Mouse (Mus musculus) layer of hippocampus, adult 18-20 months (tissue): ENCODE measurements around the gene Pigs. TPM values are rescaled to one million over a fixed set of nuclear protein-coding genes. Genes with fewer than 3 reads are reported as not detected.

Source experiments
- DNase-seq, 2 experiments: peaks; one replicate each; pipeline ENCODE4 v3.0.0; 2022; ENCODE audit warnings: low spot score in 2 of 2
- long read RNA-seq: library from polyadenylated mRNA; stranded (forward); transcript quantifications from one replicate; pipeline ENCODE4 v2.0.0, GENCODE M21; 2021
- total RNA-seq, 2 experiments: library from RNA; stranded (reverse); gene quantifications; 2 replicates each; pipeline ENCODE4 v1.2.3; 2021

Gene Pigs
- 10 to 100 TPM; 59.0 to 62.0 TPM for total RNA-seq
- long read RNA-seq, transcript Pigs-201 (12 exons, 2,501 nt) = major isoform, 118 of 165 reads
- long read RNA-seq, partial matches to known transcripts = 22 of 165 reads
- long read RNA-seq, other reads (novel, unspliced or antisense) = 25 of 165 reads

DNA sequence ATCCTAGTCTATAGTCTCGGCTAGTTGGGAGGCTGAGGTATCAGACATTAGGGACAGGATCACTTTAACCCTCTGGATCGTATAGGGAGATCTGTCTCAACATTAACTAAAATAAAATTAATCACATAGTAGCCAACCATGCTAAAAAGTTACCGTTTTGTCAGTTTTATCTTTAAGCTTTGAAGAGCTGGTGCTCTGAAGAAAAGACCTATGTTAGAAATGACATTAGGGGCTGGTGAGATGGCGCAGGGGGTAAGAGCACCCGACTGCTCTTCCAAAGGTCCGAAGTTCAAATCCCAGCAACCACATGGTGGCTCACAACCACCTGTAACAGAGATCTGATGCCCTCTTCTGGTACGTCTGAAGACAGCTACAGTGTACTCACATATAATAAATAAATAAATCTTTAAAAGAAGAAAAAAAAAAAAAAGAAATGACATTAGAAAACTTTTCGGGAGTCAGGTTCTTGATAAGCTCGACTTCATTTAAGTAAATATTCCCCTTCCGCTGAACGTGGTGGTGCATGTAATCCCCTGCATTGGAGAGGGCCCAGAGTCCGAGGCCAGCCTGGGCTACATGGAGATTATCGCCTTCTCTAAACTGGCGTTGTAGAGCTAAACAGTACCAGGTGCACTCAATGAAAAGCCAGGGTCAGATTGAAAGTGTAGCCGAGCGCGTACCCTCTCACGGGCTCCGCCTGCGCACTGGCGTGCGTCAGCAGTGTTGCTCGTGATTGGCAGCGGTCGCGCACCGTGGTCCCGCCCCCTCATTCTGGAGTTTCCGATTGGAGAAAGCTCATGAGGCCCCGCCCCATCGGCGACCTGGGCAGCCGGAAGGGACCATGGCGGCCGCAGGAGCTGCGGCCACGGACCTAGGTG, at the start of gene Pigs:
Pigs (plus strand) TSS at position 782 of the 878 bp plus-strand sequence.
- DNase-seq = peak; percentile 89 to 98

DNA sequence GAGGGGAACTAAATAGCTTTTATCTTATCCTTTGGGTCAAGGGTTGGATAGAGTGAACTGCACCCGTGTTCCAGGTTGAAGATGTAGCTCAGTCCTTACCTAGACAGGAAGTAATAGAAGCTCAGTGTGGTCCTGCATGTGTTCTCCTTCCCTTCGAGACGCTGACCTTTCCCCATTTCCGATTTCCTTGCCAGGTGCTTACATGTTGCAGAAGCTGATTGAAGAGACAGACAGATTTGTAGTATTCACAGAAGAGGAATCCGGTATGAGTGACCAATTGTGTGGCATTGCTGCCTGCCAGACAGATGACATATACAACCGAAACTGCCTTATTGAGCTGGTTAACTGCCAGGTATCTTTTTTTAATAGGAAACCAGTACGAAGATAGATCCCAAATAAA, 49.4 kb upstream of the Pigs start:
- DNase-seq = no peak

DNA sequence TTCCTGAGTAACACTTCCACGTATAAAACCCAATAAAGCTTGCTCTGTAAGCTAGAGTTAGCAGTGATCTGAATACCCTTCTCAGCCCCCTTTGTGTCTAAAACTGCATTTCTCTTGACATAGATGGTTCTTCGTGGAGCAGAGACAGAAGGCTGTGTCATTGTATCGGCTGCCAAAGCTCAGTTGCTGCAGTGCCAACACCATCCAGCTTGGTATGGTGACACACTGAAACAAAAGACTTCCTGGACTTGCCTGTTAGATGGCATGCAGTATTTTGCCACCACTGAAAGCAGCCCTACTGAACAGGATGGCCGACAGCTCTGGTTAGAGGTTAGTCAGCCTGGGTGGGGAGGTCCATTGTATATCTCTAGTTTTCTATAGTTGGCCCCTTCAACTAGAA, 48.6 kb upstream of the Pigs start:
- peak in 1 of 2 experiments; percentile 78 for DNase-seq

DNA sequence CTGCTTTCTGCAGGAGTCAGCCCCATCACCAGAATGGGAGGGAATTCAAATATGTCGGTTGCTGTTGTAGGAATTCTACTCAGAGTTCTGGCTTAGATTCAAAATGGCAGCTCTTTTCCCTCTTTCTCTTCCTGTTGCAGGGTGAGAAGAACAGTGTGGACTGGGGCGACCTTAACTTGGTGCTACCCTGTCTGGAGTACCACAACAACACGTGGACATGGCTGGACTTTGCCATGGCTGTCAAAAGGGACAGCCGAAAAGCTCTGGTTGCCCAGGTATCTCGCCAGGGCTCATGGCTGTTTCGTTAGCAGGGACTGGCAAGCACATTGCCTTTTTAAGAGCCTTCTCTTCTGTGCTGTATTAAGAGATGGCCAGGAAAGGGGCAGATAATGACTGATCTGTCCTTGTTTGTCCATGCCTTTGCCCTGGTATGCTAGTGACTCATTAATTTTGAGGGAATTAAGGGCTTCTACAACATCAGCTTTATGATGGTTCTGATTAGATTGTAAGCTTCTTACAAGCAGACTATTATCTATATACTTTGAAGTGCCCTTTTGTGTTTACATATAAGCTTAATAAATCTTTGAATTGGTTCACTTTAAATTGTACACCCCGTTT, 39.0 kb upstream of the Pigs start:
- DNase-seq = no peak

DNA sequence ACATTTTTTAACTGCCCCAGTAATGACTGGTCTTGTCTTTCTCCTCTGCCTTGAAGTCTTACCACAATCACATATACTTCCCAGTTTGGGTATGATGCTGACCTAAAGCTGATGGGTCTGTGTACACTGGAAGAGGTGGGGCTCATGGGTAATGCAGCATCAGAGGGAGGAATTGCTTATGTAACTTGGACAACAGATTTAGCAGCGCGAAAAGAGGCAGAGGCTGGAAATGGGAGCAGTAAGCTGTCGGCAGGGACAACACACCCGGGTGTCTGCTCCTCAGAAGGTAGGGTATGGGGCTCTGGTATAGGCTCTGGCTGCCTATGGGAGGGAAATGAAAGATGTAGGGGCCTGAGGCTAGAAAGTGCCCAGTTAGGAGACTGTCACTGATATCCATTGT, 37.6 kb upstream of the Pigs start, which contains the start of gene BC030499:
BC030499 (plus strand) TSS at position 188 of the 400 bp plus-strand sequence.
- DNase-seq = peak in 1 of 2 experiments; percentile 47

DNA sequence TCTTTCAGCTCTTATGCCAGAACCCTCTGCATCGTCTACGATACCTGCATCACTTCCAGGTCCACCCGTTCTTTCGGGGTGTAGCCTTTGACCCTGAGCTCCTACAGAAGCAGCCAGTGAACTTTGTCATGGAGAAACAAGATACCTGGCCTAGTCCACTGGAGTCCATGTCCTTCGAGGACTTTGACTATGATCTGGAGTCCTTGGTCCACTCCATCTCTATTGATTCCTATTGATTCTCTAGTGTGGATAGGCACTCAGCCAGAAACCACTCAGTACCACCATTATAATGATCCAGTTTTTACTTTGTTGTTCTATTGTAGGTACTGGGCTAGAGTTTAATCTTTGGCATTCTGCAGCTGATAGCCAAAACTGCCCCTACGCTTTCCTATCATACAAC, 33.6 kb upstream of the Pigs start:
- DNase-seq = no peak

DNA sequence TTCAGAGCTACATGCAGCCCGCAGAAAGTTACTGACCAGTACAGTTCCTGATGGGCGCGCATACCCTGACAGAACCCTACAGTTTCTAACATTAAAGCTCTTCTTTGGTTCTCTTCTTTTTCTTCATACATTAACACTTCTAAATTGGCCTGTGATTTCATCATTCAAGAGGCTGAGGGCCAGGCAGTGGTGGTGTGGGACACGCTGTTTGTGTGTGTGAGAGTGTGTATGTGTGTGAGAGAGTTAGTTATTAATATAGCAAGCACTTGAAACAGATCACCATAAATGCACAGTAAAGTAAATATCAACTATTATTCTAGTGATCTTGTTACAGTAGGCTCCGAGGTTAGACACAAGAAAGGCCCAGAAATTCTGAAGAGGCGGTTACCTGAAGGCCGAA, 27.3 kb upstream of the Pigs start:
- no peak for DNase-seq

DNA sequence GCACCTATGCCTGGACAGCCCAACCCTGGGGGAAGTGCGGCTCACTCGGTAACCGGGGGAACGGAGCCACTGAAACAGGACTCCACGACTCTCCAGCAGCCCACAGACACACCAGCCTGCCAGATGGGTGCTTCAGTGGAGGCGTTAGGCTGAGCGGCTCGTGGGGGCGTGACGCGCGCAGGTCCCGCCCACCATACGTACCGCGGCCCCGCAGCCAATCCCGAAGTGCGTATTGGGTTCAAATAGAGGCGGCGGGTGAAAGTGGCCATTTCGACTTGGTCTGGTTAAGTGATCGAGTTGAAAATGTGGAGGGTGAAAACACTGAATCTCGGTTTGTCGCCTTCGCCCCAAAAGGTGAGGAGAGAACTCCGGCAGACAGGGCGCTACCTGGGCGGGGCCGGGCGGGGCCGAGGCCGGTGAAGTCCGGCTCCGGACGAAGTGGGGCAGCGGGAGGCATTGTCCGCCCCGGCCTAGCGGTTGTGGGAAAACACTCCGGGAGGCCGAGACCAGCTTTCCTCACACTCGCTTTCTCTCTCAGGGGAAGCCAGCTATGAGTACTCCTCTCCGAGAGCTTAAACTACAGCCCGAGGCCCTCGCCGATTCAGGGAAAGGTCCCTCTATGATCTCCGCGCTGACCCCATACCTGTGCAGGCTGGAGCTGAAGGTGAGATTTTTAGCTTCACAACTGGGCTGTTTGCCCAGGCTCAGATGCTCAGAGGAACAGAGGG, 26.7 kb upstream of the Pigs start, which contains the start of gene Spag5:
Spag5 (plus strand) TSS at position 173 of the 728 bp plus-strand sequence.
- peak; percentile 88 to 95 for DNase-seq

DNA sequence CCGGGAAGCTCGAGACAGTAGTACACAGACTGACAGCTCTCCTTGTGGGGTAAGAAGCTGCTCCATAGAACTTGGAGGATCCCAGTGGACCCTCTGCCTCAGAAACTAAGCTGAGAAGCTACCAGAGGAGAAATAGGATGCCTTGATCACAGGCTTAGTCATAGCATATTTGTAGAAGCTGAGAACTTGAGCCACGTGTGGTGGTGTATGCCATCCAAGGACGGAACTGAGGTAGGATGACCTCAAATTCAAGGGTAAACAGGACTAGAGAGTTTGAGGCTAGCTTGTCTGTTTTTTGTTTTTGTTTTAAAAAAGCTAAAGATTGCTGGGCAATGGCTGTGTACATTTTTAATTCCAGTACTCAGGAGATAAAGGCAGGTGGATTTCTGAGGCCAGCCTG, 22.9 kb upstream of the Pigs start:
- no peak for DNase-seq

DNA sequence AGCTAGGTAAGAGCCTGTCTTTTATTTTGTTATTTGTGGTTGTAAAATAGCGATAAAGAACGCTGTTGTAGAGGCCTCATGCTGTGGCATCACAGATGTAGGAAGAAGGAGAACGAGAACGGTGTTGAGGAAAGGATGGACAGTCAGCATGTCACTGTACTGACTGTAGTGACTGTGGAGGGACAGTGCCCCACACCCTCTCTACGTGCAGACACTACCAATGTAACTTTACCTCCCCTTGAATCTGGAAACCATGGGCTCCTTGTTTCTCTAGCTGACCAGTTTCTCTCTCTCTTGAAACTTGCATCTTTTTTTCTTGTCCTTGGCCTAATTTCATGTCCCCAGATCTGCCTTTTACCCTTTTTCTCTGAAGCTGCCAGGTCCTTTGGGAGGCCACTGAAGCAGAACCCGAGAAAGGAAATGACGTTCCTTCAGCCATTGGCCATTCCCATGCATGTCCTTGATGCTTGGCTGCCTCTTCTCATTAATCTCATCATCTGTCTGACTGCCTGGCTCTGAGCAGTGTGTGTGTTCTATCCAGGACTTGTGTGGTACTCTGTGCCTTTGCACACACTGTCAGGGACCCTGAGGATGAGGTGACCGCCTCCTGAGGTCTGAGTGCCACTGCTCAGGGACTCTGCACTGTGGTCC, 17.2 kb upstream of the Pigs start:
- DNase-seq = no peak

DNA sequence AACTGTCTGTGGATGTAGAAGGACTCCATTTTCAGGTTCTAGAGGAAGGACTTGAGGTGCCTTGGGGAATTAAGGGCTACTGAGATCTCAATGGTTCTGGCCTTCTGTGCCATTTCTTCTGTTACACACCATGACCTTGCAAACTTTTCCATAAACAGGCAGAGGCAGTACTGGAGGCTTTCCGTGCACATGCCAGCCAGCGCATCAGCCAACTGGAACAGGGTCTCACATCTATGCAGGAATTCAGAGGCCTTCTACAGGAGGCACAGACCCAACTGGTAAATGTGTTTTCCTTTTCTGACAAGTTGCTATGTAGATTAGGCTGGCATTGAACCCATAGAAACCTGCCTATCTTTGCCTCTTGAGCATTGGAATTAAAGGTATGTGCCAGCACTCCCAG, 14.6 kb upstream of the Pigs start:
- DNase-seq = no peak

DNA sequence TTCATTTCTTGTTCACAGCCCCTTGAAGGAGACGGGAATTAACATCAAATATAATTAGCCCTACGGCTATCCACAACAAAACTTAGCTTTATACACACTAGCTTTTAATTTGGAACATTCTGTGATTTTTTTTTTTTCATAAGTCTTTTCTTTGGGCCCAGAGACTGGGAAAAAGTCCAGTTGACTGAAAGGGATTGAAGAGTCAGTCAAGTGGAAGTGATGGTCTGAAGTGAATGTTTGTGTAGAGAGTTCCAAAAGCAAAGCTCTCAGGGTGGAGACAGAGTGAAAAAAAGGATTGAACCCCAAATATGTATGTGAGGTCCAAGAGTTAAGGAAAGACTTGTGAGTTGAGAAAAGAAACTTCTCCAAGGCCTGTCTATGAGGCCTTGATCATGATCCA, 9.8 kb upstream of the Pigs start:
- no peak for DNase-seq

DNA sequence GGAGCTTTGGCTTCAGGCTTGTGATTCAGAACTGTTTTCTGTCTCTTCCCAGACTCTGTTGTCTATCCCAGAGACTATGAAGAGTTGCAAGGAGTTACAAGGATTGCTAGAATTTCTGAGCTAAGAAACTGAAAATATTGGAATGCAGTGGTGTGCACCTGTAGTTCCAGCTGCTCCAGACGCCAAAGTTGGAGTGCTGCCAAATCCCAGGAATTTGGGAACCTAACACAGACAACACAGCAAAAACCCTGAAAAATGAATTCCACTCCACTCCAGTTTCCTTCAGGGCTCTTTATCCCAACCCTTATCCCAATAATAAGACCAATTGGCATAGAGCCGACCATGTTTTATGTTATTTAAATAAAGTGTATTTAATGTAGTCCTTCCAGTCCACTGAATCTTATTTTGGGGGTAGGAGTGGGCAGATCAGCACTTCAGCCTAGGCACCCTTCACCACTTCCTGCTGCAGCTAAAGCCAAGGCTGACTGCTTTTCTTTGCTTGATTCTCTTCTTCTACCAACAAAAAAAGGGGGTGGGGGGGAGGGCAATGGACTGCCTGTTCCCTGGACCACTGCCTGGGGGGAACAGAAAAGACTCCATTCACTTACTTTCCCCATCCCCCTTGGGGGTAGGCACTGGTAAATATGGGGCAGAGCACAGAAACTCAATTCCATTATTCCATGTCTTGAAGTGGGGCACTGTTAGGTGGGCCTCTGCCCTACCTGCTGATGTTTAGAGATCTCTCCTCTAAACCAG, 6.0 kb upstream of the Pigs start:
- peak in 1 of 2 experiments; percentile 48 for DNase-seq

DNA sequence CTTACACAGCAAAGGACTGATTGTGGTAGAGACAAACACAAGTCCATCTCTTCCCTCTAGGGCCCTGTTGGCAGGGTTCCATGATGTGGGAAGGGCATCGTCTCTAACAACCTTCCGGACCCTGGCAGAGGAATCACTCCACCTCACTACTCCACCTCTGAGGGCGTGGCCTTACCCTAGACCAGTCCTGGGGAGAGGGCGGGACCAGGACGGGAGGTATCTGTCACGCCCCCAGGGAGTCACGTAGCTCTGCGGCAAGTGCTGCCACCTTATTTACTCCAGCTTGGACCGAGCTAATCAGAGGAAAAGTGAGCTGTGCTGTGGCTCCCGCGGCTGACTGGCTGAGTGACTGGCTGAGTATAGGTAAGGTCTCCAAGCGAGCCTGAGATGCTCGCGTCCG, 5.4 kb upstream of the Pigs start, which contains the start of gene Aldoc:
Aldoc (plus strand) TSS at position 109 of the 400 bp plus-strand sequence.
- peak; percentile 72 to 81 for DNase-seq

DNA sequence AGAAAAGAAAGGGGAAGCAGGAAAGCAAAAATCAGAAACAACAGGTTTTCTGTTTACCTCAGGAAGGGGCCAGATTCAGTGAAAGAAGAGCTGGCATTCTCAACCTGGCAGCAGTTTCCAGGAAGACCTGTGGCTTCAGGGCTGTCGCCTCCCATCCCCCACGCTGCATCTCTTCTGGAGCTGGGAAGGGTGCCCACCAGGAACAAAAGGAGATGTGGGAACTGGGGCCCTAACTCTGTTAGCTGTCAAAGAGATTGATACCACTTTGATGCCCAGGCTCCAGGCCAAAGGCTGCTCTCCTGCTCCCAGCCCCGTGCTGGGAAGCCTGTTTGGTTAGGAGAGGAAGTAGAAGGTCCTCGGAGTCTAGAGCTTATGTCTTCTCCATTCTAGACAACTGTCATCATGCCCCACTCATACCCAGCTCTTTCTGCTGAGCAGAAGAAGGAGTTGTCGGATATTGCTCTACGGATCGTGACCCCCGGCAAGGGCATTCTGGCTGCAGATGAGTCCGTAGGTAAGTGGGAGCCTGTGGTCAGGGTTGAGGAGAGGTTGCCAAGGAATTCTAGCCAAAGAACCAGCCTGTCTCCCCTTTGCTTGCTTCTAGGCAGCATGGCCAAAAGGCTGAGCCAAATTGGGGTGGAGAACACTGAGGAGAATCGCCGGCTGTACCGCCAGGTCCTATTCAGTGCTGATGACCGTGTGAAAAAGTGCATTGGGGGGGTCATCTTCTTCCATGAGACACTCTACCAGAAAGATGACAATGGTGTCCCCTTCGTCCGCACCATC, 4.0 kb upstream of the Pigs start:
- DNase-seq = no peak

DNA sequence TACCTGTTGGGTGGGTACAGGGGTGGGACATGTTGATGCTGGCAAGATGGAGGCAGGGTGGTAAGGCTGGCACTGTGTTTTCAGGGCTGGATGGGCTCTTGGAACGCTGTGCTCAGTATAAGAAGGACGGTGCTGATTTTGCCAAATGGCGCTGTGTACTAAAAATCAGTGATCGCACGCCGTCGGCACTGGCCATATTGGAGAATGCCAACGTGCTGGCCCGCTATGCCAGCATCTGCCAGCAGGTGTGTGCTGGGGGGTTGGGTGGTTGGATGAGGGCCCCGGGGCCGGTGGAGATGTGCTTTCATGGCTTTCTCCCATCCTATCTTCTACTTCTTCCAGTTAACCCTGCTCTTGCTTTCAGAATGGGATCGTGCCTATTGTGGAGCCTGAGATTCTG, 3.2 kb upstream of the Pigs start:
- no peak for DNase-seq

DNA sequence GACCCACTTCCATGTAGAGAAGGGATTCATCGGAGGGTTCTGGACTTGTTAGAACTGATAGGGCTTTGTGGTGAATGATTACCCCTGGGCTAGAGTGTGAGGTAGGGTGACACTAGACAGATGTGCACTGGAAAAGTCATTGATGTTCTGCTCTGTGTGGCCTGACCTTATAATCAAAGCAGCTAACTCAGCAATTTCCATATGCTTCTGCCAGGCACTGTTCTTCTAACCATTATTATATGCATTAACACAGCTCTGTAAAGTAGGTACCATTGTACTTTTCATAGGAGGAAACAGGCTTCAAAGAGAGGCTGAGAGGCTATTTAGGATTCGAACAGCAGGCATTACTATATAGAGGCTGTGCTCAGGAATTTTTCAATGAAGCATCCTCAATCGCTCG, 1.0 kb upstream of the Pigs start:
- DNase-seq = no peak

DNA sequence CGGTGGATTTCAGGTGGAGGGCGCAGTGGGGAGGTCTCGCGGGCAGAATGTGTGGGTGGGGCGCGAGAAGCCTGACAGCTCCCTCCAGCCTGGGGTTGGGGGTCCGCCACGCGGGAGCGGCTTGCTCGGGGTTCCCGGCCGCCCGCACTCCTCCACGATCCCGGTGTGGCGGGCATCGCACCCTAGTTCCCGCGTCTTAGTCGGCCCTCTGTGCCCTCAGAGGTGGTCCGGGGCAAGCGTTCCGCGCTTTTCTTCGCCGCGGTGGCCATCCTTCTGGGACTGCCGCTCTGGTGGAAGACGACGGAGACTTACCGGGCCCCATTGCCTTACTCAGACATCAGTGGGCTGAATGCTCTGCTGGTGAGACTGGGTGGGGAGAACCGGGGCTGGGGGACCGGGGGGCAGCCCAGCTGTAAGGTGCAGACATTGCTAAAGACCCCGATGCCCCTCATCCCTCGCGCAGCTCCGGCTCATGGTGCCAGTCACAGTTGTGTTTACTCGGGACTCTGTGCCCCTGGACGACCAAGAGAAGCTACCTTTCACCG, 369 bp downstream of the Pigs start:
- DNase-seq = no peak

DNA sequence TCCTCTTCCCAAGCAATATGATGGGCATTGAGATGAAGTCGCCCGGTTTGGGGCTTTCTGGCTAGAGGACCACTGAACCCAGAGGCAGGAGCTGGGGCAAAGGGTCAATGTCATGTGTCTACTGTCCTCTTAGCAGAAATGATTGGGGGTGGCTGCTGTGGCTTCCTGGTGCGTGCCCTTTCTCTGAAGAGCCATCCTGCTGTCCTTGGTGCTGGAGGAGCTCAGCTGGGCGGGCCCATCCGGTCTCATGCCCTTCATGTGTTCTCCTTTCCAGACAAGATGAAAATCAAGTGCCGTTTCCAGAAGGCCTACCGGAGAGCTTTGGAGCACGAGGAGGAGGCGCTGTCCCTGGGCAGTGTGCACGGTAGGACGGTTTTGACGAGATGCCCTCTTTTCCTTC, 4.5 kb downstream of the Pigs start:
- no peak for DNase-seq
